Mouse (Mus musculus) hindbrain, postnatal 0 days (tissue): ENCODE data around the gene Trmt2a. TPM values are rescaled to one million over a fixed set of nuclear protein-coding genes. Genes with fewer than 3 reads are reported as not detected.

ENCODE experiments used
- ATAC-seq: fragments of 200-750 bp; cut with Nextera tagmentation; 2 replicates; pipeline ENCODE4 v1.8.0; 2017; ENCODE audit warnings: mild to moderate bottlenecking, moderate TSS enrichment, moderate library complexity
- DNase-seq: peaks from one replicate; pipeline ENCODE4 v3.0.0-alpha.2; 2015; ENCODE audit warnings: low spot score
- H3K27ac ChIP-seq: fragments of 300-500 bp; sonication (generic); 2 replicates; pipeline ENCODE4 v1.5.1; 2014; ENCODE audit warnings: mild to moderate bottlenecking
- H3K27me3 ChIP-seq: fragments of 300-500 bp; sonication (generic); 2 replicates; pipeline ENCODE4 v1.6.1; 2014; ENCODE audit warnings: low read length, mixed read lengths; ENCODE audit not compliant: insufficient read depth
- H3K36me3 ChIP-seq: fragments of 300-500 bp; sonication (generic); 2 replicates; pipeline ENCODE4 v1.6.1; 2014; ENCODE audit warnings: low read length, mixed read lengths; ENCODE audit not compliant: insufficient read depth
- H3K4me1 ChIP-seq: fragments of 300-500 bp; sonication (generic); 2 replicates; pipeline ENCODE4 v1.6.1; 2014; ENCODE audit warnings: antibody characterized with exemption, low read length, mixed read lengths; ENCODE audit not compliant: insufficient read depth
- H3K4me2 ChIP-seq: fragments of 300-500 bp; sonication (generic); 2 replicates; pipeline ENCODE4 v1.6.1; 2014; ENCODE audit warnings: low read depth, mild to moderate bottlenecking, low read length, moderate library complexity, mixed read lengths
- H3K4me3 ChIP-seq: fragments of 300-500 bp; sonication (generic); 2 replicates; pipeline ENCODE4 v1.5.1; 2014; ENCODE audit warnings: low read length
- H3K9ac ChIP-seq: fragments of 300-500 bp; sonication (generic); replicated peaks from 2 replicates; pipeline ENCODE4 v1.6.1; 2014; ENCODE audit warnings: mild to moderate bottlenecking, low read length, moderate library complexity, mixed read lengths
- H3K9me3 ChIP-seq: fragments of 300-500 bp; sonication (generic); 2 replicates; pipeline ENCODE4 v1.6.1; 2016; ENCODE audit warnings: low read length, mixed read lengths
- CTCF ChIP-seq: IDR thresholded peaks from 2 replicates; pipeline ENCODE4 v1.5.1; 2016; ENCODE audit warnings: antibody characterized with exemption, control low read depth, low read depth
- WGBS: fragments of 180-500 bp; shearing (Covaris S2); extraction: QIAGEN DNeasy Blood & Tissue Kit; methylation state at CpG from one replicate; pipeline ENCODE4 v1.1.7; 2014; 5-methylcytosine and 5-hydroxymethylcytosine counted together
- polyA plus RNA-seq: library from polyadenylated mRNA; unstranded; fragments of >200 nt; fragmentation: Nextera tagmentation; extraction: Ambion mirVana; gene quantifications from 2 replicates; pipeline ENCODE4 v1.2.1, GENCODE M21; 2015
- total RNA-seq: library from RNA; depleted of rRNA; stranded (reverse); fragments of >200 nt; gene quantifications from 2 replicates; pipeline ENCODE4 v1.2.3, GENCODE M21; 2014

Trmt2a gene
- total and polyA plus RNA-seq, 2 experiments from 2014 or later = 61.4 to 67.8 TPM

DNA sequence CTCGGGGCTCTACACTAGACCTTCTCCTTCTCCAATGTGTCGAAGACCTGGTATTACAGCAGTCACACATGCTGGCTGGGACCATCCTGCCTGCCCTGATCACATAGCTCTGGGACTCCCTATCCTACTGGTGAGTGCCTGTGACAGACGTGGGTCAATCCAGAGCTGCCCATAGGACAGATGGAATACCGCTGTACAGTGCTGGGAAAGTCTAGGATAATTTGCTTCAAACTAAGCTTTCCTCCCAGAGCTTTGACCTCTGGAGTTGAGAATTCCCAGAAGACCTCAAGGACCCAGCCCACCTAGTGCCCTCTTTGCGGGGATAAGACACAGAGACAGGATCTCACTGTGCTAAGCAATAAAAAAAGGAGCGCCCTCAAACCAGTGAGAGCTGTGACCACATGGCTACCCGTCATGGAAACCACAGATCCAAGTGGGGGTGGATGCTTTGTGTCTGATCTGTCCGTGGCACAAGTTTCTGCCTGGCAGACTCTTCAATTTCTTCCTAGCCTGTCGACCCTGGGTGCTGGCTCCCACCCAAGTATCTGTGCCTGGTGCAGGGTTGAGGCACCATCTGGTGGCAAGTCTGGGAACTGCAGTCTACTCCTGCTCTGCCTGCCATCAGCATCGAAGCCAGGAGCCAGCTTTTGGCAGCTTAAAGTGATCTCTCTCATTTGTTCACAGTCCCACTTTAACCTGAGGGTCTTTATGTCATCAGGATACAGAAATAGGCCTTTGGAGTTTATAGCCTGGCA lies 36.9 kb upstream of the Trmt2a start:
- ATAC-seq (peak; percentile 27; the same call in 1 of the 2 replicates), DNase-seq (peak; percentile 96)
- no peak overlapping the region for H3K4me2 ChIP-seq
- H3K27ac ChIP-seq = no peak overlapping the region
- peaks cover 18% of the 10 kb centered on the region for H3K4me1 ChIP-seq
- H3K9ac ChIP-seq = no peak overlapping the region
- H3K27me3 ChIP-seq = no peaks in the 10 kb centered on the region
- 38% methylated on average over 10 of the region's 10 CpGs for WGBS
- no peak overlapping the region for H3K4me3 ChIP-seq
- no peaks in the 10 kb centered on the region for H3K9me3 ChIP-seq
- no peaks in the 10 kb centered on the region for H3K36me3 ChIP-seq
- peak; percentile 100 for TF ChIP-seq CTCF

DNA sequence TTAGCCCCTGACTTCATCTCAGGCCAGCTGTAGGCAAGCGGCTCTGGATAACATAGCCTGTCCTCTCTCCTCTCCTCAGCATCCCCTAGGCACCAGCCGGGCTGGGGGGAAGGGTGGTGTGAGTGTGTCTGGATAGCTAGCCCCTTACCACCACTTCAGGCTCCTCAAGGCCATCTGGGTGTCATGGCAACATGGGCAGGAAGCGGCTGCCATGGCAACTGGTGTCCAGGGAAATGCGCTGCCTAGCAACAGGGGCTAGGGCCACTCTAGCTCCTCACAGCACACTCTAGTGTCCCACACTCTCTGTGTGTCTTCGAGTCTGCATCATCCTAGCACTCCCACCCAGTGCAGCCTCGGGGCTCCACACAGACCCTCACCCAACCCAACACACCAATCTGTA lies 34.8 kb upstream of the Trmt2a start:
- no peaks in the 10 kb centered on the region for H3K36me3 ChIP-seq
- no peaks in the 10 kb centered on the region for H3K9me3 ChIP-seq
- H3K27me3 ChIP-seq = no peaks in the 10 kb centered on the region
- H3K4me2 ChIP-seq = peak overlapping the region; percentile 49
- no peak overlapping the region for H3K4me3 ChIP-seq
- ATAC-seq (peak; percentile 90), DNase-seq (peak; percentile 95)
- H3K9ac ChIP-seq = peak overlapping the region; percentile 6; the same call in 1 of the 2 replicates
- peak overlapping the region; percentile 75 for H3K27ac ChIP-seq
- TF ChIP-seq CTCF = peak; percentile 8; the same call in 1 of the 2 replicates
- WGBS = 3% methylated on average over 6 of the region's 6 CpGs
- H3K4me1 ChIP-seq = peaks cover 18% of the 10 kb centered on the region

DNA sequence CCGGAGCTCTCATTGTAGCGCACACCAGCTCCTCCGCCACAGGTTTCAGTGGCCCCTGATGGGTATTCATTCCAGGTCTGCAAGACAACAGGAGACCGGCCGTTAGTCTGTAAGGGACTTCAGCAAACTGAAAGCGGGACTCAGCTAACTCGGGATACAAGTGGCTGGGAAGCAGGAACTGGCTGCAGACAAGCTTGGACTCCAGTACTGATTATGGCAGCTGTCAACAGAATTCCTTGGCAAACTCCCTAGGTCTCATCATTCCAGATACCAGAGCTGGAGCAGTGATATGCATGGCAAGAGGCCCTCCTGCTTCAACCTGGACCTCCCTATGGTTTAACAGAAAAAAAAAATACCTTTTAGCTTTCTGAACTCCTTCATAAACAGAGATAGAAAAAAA lies 33.6 kb upstream of the Trmt2a start:
- no peak for TF ChIP-seq CTCF
- Histone ChIP-seq H3K27ac (peak overlapping the region; percentile 75; the same call in 1 of the 2 replicates), H3K36me3 (no peaks in the 10 kb centered on the region), H3K4me2 (peak overlapping the region; percentile 49), H3K9ac (no peak overlapping the region; the same call in 1 of the 2 replicates), H3K27me3 (no peaks in the 10 kb centered on the region), H3K9me3 (no peaks in the 10 kb centered on the region), H3K4me1 (peaks cover 18% of the 10 kb centered on the region), H3K4me3 (no peak overlapping the region)
- peak; percentile 47 for DNase-seq
- WGBS = 34% methylated on average over 7 of the region's 7 CpGs
- ATAC-seq = no peak

GRCm38 (mm10) chr16:18217579-18217978 lies 30.9 kb upstream of the Trmt2a start, which contains the start of gene Ccdc188:
TSS of gene Ccdc188 (plus strand) at chr16:18217879.
- H3K4me2 ChIP-seq = no peak within 1 kb of the TSS
- no peak within 1 kb of the TSS for H3K9ac ChIP-seq
- peaks cover 18% of the 10 kb centered on the region for H3K4me1 ChIP-seq
- ATAC-seq (no peak), DNase-seq (no peak)
- H3K9me3 ChIP-seq = no peaks in the 10 kb centered on the region
- H3K27me3 ChIP-seq = no peaks in the 10 kb centered on the region
- H3K36me3 ChIP-seq = peaks cover 6% of the 10 kb centered on the region
- no peak for TF ChIP-seq CTCF
- H3K4me3 ChIP-seq = no peak within 1 kb of the TSS
- 87% methylated on average over 4 of the region's 4 CpGs for WGBS
- H3K27ac ChIP-seq = no peak within 1 kb of the TSS

- TF ChIP-seq CTCF = no peak
- Histone ChIP-seq H3K9ac (no peak overlapping the region), H3K4me2 (no peak overlapping the region), H3K36me3 (peaks cover 16% of the 10 kb centered on the region), H3K27ac (no peak overlapping the region), H3K27me3 (no peaks in the 10 kb centered on the region), H3K9me3 (no peaks in the 10 kb centered on the region), H3K4me1 (peaks cover 12% of the 10 kb centered on the region), H3K4me3 (no peak overlapping the region)
- ATAC-seq = no peak
- WGBS = 80% methylated on average over 9 of the region's 9 CpGs
- DNase-seq = no peak
These were observed 29.9 kb upstream of the Trmt2a start for GRCm38 (mm10) chr16:18218580-18218996.

GRCm38 (mm10) chr16:18220001-18220400 lies 28.5 kb upstream of the Trmt2a start:
- WGBS = 63% methylated on average over 8 of the region's 8 CpGs
- H3K27me3 ChIP-seq = no peaks in the 10 kb centered on the region
- peaks cover 30% of the 10 kb centered on the region for H3K36me3 ChIP-seq
- TF ChIP-seq CTCF = no peak
- H3K4me3 ChIP-seq = no peak overlapping the region
- DNase-seq (no peak), ATAC-seq (peak; percentile 62)
- no peak overlapping the region for H3K4me2 ChIP-seq
- no peak overlapping the region for H3K9ac ChIP-seq
- no peaks in the 10 kb centered on the region for H3K4me1 ChIP-seq
- no peaks in the 10 kb centered on the region for H3K9me3 ChIP-seq
- 0 out of 2 replicates have a peak overlapping the region, but pooled peaks have one; percentile 36 for H3K27ac ChIP-seq
